Mouse (Mus musculus): Measurements from ENCODE around the gene 9530068E07Rik.

- TF ChIP-seq EP300 (IDR thresholded peaks at IDR 0.05; ENCODE audit: insufficient read depth, low read depth, low read length) (peak; percentile 57; the same call in 1 of the 2 replicates), CTCF (IDR thresholded peaks at IDR 0.05) (no peak)
Observed at GRCm38 (mm10) chr11:52377579-52377978, 18.6 kb upstream of the 9530068E07Rik start.
